Mouse (Mus musculus): ENCODE measurements at regions not wholly inside any gene's neighbourhood (a gene's known extent, or its start where the extent isn't known, plus 50 kb on each side); places are given as distances from the start of the nearest gene placed in this dataset.
"Not testable (repeated sequence)": the region's sequence is repeated elsewhere in the genome, so short reads cannot be mapped to it uniquely, and the experiment has no call there.

DNA sequence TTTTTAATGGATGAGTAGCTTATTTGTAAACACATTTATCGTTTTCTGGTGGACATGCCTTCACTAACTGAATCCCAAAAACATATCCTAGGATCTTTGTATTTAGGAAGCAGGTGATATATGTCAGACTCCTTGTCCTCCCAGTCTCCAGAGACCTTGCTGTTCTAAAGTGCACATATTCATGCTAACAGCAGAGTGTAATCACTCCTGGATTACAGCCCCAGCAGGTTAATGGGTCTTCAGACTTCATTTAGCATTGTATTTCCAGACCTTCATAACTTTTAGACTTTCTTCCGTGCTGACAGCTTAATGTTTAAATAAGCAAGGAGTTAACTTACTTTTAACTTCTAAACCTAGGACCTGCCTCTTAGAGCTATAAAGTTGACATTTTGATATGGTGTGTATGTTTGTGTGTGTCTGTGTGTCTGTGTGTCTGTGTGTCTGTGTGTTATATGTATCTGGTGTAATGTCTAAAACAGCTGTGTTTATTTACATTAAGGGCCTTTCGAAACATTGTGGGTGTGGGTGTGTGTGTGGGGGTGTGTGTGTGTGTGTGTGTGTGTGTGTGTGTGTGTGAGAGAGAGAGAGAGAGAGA is 398.3 kb downstream of the Gm4340 start:
- peak; percentile 17 for DNase-seq (ENCODE audit: low read depth, low spot score)

DNA sequence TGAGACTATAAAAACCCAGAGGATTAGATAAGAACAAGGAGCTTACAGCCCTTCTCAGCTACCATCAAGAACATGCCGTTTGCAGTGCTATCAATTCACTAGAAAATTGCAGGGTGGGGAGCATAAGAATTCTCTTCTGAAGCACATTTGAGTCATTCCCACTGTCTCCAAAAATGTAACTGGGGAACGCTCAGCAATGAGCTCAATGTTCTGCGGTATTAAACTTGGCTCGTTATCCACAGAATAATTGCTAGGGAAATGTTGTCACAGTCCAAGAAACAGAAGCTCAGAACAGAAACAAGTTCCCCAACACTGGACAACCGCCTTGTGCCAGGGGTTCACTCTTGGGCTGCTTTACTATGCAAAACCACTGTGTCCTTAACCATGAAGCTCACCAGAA is 402.1 kb downstream of the Gm4340 start:
- no peak for DNase-seq (ENCODE audit: low read depth, low spot score)

DNA sequence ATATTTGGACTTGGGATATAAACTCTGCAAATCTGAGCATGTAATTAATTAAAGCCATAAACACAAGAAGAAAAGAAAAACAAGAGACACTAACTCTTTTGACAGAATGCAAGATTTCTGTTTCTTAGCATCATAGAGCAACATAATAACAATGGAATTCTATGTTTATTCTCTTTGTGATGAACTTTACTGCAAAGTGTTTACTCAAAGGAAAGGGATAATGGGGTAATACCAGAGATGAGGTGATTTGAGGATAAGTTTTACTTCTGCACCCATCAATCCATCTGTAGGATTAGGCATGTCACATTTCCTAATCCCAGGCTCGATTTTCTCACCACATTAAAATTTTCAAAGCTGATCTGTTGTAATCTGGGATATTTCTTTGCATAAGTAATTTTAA is 433.8 kb downstream of the Gm4340 start:
- no peak for DNase-seq (ENCODE audit: low read depth, low spot score)

DNA sequence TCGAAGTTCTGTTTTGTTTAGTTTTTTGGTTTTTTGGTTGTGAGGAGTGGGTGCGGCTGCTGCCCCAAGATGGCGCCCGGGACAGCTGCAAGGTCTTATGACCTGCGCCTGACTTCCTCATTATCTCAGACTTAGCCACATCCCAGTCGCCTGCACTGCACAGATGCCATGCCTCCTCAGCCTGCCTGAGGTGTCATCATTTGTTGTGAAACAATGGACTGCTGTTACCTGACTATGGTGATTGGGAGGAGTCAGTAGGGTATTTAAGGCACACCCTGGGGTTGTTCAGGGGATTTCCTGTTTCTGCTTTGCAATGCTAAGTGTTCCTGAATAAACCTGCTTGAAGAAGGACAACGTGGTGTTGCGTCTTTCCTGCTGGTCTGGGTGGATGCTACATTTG is 457.2 kb downstream of the Gm4340 start:
- DNase-seq (ENCODE audit: low read depth, low spot score) = no peak

DNA sequence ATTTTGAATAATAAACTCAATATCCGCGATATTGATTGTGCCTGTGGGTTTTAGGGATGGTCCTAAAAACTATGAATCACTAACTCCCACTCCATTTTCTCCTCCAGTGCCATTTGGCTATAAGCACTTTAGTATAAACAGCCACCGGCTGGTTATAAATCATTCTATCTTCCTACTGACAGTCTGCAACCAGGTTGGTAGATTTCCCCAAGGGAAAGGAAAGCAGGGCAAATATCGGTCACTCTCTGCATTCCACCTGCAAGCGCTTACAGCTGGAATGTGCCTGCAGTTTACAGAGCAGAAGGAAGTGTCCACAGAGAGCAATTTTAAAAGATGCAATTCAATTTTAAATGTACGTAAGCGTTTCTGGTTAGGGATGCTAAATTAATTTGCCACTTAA is 466.5 kb downstream of the Gm4340 start:
- DNase-seq (ENCODE audit: low read depth, low spot score) = peak; percentile 70

DNA sequence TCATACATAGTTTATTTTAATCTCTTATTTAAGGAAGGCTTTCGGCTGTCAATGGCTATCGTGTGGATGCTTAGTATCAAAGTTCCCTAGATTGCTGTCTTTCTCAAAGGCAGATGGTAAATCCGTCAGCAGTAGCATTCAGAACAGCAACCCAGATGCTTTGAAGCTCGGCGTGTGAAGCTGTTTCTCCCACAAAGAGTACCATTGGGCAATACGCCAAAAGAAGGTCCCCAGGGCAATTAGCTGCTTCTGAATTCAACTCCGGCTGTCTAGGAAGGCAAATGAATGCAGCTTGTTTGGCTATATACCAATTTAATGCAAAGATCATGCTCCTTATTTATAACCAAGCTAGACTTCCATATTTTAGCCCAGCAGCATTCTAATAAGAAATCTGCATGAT is 467.8 kb downstream of the Gm4340 start:
- DNase-seq (ENCODE audit: low read depth, low spot score) = peak; percentile 36

DNA sequence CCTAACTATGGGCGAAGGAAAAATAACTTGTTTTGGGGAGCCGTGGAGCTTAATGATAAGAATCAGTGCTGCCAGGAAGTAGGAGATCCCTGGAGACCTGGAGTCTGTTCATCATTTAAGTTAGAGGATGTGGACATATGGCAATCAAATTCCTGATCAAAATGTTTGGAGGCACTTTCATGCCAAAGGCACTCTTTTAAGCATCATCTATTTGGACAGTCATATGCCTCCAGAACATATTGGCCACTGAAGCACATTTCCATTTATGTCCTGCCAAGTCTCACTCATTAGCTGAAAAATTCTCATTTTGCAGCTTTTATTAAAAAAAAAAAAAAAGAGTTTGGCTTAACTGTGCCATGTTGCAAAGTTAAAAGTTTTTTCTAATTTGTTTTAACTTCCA is 474.4 kb downstream of the Gm4340 start:
- DNase-seq (ENCODE audit: low read depth, low spot score) = no peak

DNA sequence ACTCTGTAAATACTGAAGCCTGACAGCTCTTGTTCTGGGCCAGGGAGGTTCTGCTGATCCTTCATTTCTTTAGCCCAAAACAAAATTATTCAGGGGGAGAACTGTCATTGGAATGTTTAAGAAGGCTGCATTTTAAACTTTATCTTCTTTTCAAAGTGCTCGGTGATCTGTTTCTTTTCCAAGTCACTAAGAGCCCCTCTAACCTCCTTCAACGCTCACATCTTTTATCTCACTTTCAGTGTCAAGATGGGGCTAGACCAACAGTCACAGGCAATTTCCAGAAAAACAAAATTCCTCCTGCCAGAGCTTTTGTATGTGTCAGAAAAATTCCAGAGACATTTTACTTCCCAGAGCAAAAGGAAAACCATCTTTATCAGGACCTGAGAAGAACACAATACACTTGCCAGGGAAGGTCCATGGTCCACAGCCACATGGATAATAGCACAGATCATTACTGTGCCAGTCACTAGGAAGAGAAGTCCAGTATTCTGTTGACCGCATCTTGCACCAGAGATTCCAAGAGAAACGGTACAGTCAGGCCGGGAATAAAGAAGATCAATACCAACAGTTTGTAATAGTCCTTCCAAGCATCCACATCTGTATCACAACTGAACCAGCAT is 491.0 kb downstream of the Gm4340 start:
- no peak for DNase-seq (ENCODE audit: low read depth, low spot score)

DNA sequence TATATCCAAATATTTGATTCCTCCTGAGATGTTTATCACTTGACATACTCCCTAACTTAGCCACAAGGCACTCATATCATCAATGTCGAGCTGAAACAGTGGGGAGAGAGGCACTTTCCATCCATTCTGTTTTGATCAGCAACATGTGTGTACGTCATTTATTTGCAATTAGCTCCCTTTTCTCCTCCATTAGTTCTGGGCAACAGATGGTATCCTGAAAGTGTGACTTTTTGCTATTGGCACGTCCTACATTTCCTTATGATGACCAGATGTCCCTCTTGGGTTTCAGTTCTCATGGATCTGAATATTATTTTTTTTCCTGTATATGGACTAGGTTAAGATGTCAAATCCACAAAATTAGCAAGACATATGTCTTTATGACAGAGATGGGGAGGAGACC is 492.0 kb downstream of the Gm4340 start:
- DNase-seq (ENCODE audit: low read depth, low spot score) = peak; percentile 23

DNA sequence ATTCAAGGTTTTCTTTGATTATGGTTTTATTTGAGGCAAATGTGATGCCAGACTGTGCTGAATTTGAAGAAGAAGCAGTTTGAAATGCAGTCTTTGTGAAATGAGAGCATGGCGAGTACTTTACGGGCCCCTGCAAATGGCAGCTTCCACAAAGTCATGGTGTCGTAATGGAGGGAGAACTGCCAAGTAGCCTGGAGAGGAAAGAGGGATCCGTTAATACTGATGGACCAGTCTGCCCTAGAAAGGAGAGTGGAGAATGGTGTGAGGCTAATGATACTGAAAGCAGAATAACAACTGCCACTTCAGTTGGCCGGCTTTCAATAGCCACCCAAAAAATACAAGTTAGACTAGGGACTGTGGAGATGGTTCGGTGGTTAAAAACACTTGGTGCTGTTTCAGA is 492.8 kb downstream of the Gm4340 start:
- no peak for DNase-seq (ENCODE audit: low read depth, low spot score)

DNA sequence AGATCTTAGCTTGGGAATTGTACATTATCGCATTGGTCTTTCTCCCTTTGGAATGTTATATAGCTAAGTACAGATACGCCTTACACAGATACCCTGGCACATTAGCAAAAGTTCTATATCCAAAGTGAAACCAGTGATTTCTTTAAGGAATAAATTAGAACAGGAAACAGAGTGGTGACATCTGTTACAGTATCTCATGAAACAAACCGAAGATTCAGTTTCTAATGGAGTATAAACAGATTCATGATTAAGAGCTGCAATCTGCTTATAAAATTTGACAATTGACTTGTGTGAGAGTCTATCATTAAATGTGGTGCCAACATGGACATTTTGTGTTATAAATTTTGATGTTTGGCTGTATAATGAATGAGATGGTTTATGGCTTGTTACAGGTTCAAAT is 501.1 kb downstream of the Gm4340 start:
- DNase-seq (ENCODE audit: low read depth, low spot score) = no peak

DNA sequence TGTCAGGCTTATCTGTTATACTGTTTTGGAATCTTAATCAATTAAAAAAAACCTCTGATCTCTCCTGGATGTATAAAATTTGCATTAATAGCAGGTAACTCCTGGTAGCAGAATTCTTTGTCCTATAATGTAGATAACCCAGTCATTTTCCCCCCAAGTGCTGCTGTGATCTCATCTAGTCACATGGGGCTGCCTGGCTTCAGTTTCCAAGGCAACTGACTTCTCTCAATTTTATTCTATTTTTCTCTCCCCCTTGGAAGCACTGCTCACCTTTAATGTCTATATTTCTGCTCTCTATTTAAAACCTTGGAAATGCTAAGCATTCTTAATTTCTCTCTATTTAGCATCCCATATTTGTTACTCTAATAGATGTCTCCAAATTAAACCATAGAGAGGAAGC is 515.1 kb downstream of the Gm4340 start:
- no peak for DNase-seq (ENCODE audit: low read depth, low spot score)

DNA sequence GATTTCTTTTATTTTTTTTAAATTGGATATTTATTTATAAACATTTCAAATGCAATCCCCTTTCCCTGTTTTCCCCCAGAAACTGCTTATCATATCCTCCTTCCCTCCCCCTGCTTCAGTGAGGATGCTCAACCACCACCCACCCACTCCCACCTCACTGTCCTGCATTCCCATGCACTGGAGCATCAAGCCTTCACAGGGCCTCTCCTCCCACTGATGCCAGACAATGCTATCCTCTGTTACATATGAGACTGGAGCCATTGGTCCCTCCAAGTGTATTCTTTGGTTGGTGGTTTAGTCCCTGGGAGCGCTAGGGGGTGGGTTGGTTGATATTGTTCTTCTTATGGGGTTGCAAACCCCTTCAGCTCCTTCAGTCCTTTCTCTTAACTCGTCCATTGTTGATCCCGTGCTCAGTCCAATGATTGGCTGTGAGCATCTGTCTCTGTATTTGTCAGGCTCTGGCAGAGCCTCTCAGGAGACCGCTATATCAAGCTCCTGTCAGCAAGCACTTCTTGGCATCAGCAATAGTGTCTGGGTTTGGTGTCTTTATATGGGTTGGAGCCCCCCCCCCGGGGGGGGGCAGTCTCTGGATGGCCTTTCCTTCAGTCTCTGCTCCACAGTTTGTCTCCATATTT is 519.6 kb downstream of the Gm4340 start:
- DNase-seq (ENCODE audit: low read depth, low spot score) = not testable (repeated sequence)

Data from forelimb bud, embryonic 11.5 days (tissue).